Mouse (Mus musculus): ENCODE measurements around the gene Agpat3. TPM values are rescaled to one million over a fixed set of nuclear protein-coding genes. Genes with fewer than 3 reads are reported as not detected.
"Not testable (repeated sequence)": the region's sequence is repeated elsewhere in the genome, so short reads cannot be mapped to it uniquely, and the experiment has no call there.

Agpat3 gene
- polyA plus RNA-seq, 2 experiments = 14.5 to 21.0 TPM

- H3K9ac ChIP-seq (replicated peaks) = no peak overlapping the region
- WGBS (ENCODE audit: insufficient replicate concordance) = 8% methylated on average over 2 of the region's 2 CpGs
- H3K4me1 ChIP-seq (replicated peaks; ENCODE audit: control insufficient read depth in 2 of 2, insufficient read depth in 2 of 2, low read length in 1 of 2) = peaks cover 28 to 39% of the 10 kb centered on the region in 2 experiments
- no peak overlapping the region for H3K27ac ChIP-seq
- no peak overlapping the region for H3K4me2 ChIP-seq (ENCODE audit: low read depth)
- H3K36me3 ChIP-seq (replicated peaks; ENCODE audit: control insufficient read depth, insufficient read depth, low read depth) = no peaks in the 10 kb centered on the region
- DNase-seq (ENCODE audit: low read depth in 3 of 3, low spot score in 3 of 3) (no peak), ATAC-seq (ENCODE audit: insufficient read depth) (no peak)
- H3K27me3 ChIP-seq (ENCODE audit: control insufficient read depth, insufficient read depth, low read length) = no peaks in the 10 kb centered on the region
- TF ChIP-seq CTCF (IDR thresholded peaks at IDR 0.05; ENCODE audit: low read depth) = no peak
- no peak for TF ChIP-seq EP300 (IDR thresholded peaks at IDR 0.05; ENCODE audit: low read depth)
- H3K4me3 ChIP-seq (ENCODE audit: insufficient read depth in 1 of 2, low read depth in 2 of 2, low read length in 2 of 2) = no peak overlapping the region
- H3K9me3 ChIP-seq (ENCODE audit: control insufficient read depth, low read length) = no peaks in the 10 kb centered on the region
Observed at GRCm38 (mm10) chr10:78364106-78364505, 11.8 kb upstream of the Agpat3 start.

GRCm38 (mm10) chr10:78363366-78363765, 11.1 kb upstream of the Agpat3 start:
- Histone ChIP-seq H3K27ac (no peak overlapping the region), H3K4me2 (ENCODE audit: low read depth) (no peak overlapping the region), H3K9ac (replicated peaks) (no peak overlapping the region), H3K27me3 (ENCODE audit: control insufficient read depth, insufficient read depth, low read length) (no peaks in the 10 kb centered on the region), H3K4me1 (replicated peaks; ENCODE audit: control insufficient read depth in 2 of 2, insufficient read depth in 2 of 2, low read length in 1 of 2) (peaks cover 26 to 33% of the 10 kb centered on the region in 2 experiments), H3K4me3 (ENCODE audit: insufficient read depth in 1 of 2, low read depth in 2 of 2, low read length in 2 of 2) (no peak overlapping the region), H3K9me3 (ENCODE audit: control insufficient read depth, low read length) (no peaks in the 10 kb centered on the region), H3K36me3 (replicated peaks; ENCODE audit: control insufficient read depth, insufficient read depth, low read depth) (no peaks in the 10 kb centered on the region)
- 73% methylated on average over 6 of the region's 6 CpGs for WGBS (ENCODE audit: insufficient replicate concordance)
- DNase-seq (ENCODE audit: low read depth in 3 of 3, low spot score in 3 of 3) (no peak), ATAC-seq (ENCODE audit: insufficient read depth) (no peak)
- TF ChIP-seq EP300 (IDR thresholded peaks at IDR 0.05; ENCODE audit: low read depth) (no peak), CTCF (IDR thresholded peaks at IDR 0.05; ENCODE audit: low read depth) (no peak)

GRCm38 (mm10) chr10:78361951-78362350, 9.7 kb upstream of the Agpat3 start:
- DNase-seq (ENCODE audit: low read depth in 3 of 3, low spot score in 3 of 3) = no peak
- whole genome bisulfite sequencing (ENCODE audit: insufficient replicate concordance) = 59% methylated on average over 2 of the region's 2 CpGs
- Histone ChIP-seq H3K36me3 (replicated peaks; ENCODE audit: control insufficient read depth, insufficient read depth, low read depth) (no peaks in the 10 kb centered on the region), H3K27me3 (ENCODE audit: control insufficient read depth, insufficient read depth, low read length) (no peaks in the 10 kb centered on the region), H3K4me1 (replicated peaks; ENCODE audit: control insufficient read depth in 2 of 2, insufficient read depth in 2 of 2, low read length in 1 of 2) (peaks cover 12 to 19% of the 10 kb centered on the region in 2 experiments), H3K9me3 (ENCODE audit: control insufficient read depth, low read length) (no peaks in the 10 kb centered on the region), H3K9ac (replicated peaks) (no peak overlapping the region), H3K4me2 (ENCODE audit: low read depth) (no peak overlapping the region), H3K27ac (no peak overlapping the region), H3K4me3 (ENCODE audit: insufficient read depth in 1 of 2, low read depth in 2 of 2, low read length in 2 of 2) (no peak overlapping the region)
- TF ChIP-seq CTCF (IDR thresholded peaks at IDR 0.05; ENCODE audit: low read depth) (no peak), EP300 (IDR thresholded peaks at IDR 0.05; ENCODE audit: low read depth) (no peak)
- no peak for ATAC-seq (ENCODE audit: insufficient read depth)

- Histone ChIP-seq H3K9me3 (ENCODE audit: control insufficient read depth, low read length) (no peaks in the 10 kb centered on the region), H3K4me1 (replicated peaks; ENCODE audit: control insufficient read depth in 2 of 2, insufficient read depth in 2 of 2, low read length in 1 of 2) (peaks cover 0 to 4% of the 10 kb centered on the region in 2 experiments; a peak in 2 of 4 replicates), H3K4me3 (ENCODE audit: insufficient read depth in 1 of 2, low read depth in 2 of 2, low read length in 2 of 2) (no peak overlapping the region), H3K36me3 (replicated peaks; ENCODE audit: control insufficient read depth, insufficient read depth, low read depth) (no peaks in the 10 kb centered on the region), H3K27ac (no peak overlapping the region), H3K27me3 (ENCODE audit: control insufficient read depth, insufficient read depth, low read length) (no peaks in the 10 kb centered on the region; the same call in 1 of the 2 replicates), H3K9ac (replicated peaks) (no peak overlapping the region), H3K4me2 (ENCODE audit: low read depth) (no peak overlapping the region)
- 71% methylated on average over 3 of the region's 3 CpGs for WGBS (ENCODE audit: insufficient replicate concordance)
- no peak for ATAC-seq (ENCODE audit: insufficient read depth)
- no peak for TF ChIP-seq CTCF (IDR thresholded peaks at IDR 0.05; ENCODE audit: low read depth)
- no peak for TF ChIP-seq EP300 (IDR thresholded peaks at IDR 0.05; ENCODE audit: low read depth)
- no peak for DNase-seq (ENCODE audit: low read depth in 3 of 3, low spot score in 3 of 3)
Observed at GRCm38 (mm10) chr10:78360290-78360711, 8.0 kb upstream of the Agpat3 start.

- WGBS (ENCODE audit: insufficient replicate concordance) = 76% methylated on average over 3 of the region's 3 CpGs
- not testable (repeated sequence) for H3K36me3 ChIP-seq (replicated peaks; ENCODE audit: control insufficient read depth, insufficient read depth, low read depth); H3K27ac ChIP-seq; H3K4me3 ChIP-seq (ENCODE audit: insufficient read depth in 1 of 2, low read depth in 2 of 2, low read length in 2 of 2); H3K27me3 ChIP-seq (ENCODE audit: control insufficient read depth, insufficient read depth, low read length); H3K4me2 ChIP-seq (ENCODE audit: low read depth); ATAC-seq (ENCODE audit: insufficient read depth); H3K9ac ChIP-seq (replicated peaks); H3K9me3 ChIP-seq (ENCODE audit: control insufficient read depth, low read length); H3K4me1 ChIP-seq (replicated peaks; ENCODE audit: control insufficient read depth in 2 of 2, insufficient read depth in 2 of 2, low read length in 1 of 2); DNase-seq (ENCODE audit: low read depth in 3 of 3, low spot score in 3 of 3)
- peak; percentile 31; the same call in 1 of the 2 replicates for TF ChIP-seq CTCF (IDR thresholded peaks at IDR 0.05; ENCODE audit: low read depth)
Observed at GRCm38 (mm10) chr10:78358999-78359398, 6.7 kb upstream of the Agpat3 start.
